Mouse (Mus musculus) brain, embryonic 14.5 days (tissue): Measurements from ENCODE around the gene Zfp827.

ENCODE experiments used
- CTCF ChIP-seq: fragments of 200-500 bp; IDR thresholded peaks from 2 replicates; pipeline ENCODE4 v1.5.1; 2012; ENCODE audit warnings: inconsistent platforms, mild to moderate bottlenecking, moderate library complexity, borderline replicate concordance; ENCODE audit not compliant: insufficient read depth, insufficient read length; ENCODE audit errors: extremely low read depth
- POLR2A ChIP-seq: fragments of 200-500 bp; IDR thresholded peaks from 2 replicates; pipeline ENCODE4 v1.6.1; 2012; ENCODE audit warnings: mild to moderate bottlenecking, inconsistent platforms, borderline replicate concordance; ENCODE audit not compliant: poor library complexity, insufficient read depth, insufficient read length, severe bottlenecking; ENCODE audit errors: extremely low read depth

GRCm38 (mm10) chr8:79140981-79141380, 112.7 kb downstream of the Zfp827 start:
- TF ChIP-seq POLR2A = no peak
- no peak for TF ChIP-seq CTCF
